Mouse (Mus musculus): ENCODE measurements around the gene Fbrsl1. TPM values are rescaled to one million over a fixed set of nuclear protein-coding genes. Genes with fewer than 3 reads are reported as not detected.

Gene Fbrsl1
- 10 to 100 TPM; 36.8 to 42.6 TPM for polyA plus RNA-seq (2017; shearing (Covaris generic))

DNA sequence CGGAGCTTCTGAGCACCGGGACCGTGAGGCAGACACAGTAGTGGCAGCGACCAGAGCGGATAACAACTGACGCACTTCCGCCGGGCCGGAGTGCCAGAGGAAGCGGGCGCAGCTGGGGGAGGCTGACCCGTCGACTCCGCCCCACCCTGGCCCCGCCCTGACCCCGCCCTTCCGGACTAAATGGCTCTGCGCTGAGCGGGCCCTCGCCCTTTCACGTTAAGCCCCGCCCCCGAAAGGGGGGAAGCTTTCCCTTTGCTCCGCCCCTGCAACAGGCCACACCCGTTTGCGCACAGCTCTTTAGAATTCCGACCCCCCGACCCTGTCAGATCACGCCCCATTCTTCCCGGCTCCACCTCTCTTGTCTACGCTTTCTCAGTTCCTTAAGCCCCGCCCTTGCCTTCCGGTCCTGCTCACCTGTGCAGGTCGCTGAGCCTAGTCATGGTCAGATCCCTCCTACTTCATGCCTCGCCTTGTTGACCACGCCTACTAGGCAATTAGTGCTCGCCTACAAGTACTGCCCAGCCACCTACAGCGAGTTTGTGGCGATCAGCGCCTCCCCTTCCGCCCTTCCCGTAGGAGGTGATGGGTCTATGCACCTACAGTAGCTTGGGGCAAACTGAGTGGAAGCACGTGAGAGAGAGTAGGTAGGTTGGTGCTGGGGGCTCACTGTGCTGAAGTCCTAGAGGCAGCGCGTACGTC, at the start of gene Fbrsl1:
TSS of gene Fbrsl1 (minus strand) at position 68 of the 699 bp plus-strand sequence.

DNA sequence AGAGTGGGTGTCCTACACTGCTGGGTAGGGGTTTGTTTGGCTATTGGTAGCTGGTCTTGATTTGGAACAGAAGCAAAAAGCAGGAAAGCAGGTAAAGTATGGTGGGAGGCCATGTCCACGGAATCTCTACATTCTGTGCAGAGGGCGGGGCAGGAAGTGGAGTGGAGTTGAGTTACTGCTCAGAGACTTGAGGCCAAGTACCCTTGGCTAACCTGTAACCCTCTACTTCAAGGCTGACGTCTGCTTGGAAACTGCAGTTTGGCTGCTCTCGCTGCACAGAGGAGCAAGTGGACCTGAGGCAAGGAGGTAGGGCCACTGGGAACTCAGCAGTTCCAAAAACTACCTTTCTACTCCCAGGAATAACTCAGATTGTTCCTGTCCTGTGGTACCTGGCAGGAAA, 103.8 kb downstream of the Fbrsl1 start, which contains the start of gene Lrcol1:
TSS of gene Lrcol1 (plus strand) at position 207 of the 400 bp plus-strand sequence.

GRCm38 (mm10) chr5:110342648-110343284, 105.5 kb downstream of the Fbrsl1 start, which contains the start of gene P2rx2:
TSS of gene P2rx2 (minus strand) at chr5:110343212.

Other genes with a start within 250 kb of the Fbrsl1 start
- gene Ankle2, start 217.5 kb downstream of the Fbrsl1 start, polyA plus RNA-seq (2017; shearing (Covaris generic)) = 10 to 100 TPM; 52.2 to 60.1 TPM
- 10 to 100 TPM; 53.2 to 69.8 TPM for gene Pgam5, start 178.6 kb downstream of the Fbrsl1 start, polyA plus RNA-seq (2017; shearing (Covaris generic))
- 1 to 10 TPM; 2.8 to 4.2 TPM for gene Pxmp2, start 162.3 kb downstream of the Fbrsl1 start, polyA plus RNA-seq (2017; shearing (Covaris generic))
- 1 to 10 TPM; 3.2 to 3.9 TPM for gene Pole, start 162.2 kb downstream of the Fbrsl1 start, polyA plus RNA-seq (2017; shearing (Covaris generic))
- not detected for gene P2rx2, start 105.3 kb downstream of the Fbrsl1 start, polyA plus RNA-seq (2017; shearing (Covaris generic))
- under 1 TPM; 0.31 to 0.58 TPM for gene Lrcol1, start 103.8 kb downstream of the Fbrsl1 start, polyA plus RNA-seq (2017; shearing (Covaris generic))
- 10 to 100 TPM in 1 of 2 experiments, 1 to 10 TPM in 1; 6.4 to 18.1 TPM for gene Galnt9, start 95.9 kb upstream of the Fbrsl1 start, polyA plus RNA-seq (2017; shearing (Covaris generic))
- gene Noc4l, start 204.9 kb upstream of the Fbrsl1 start, polyA plus RNA-seq (2017; shearing (Covaris generic)) = 10 to 100 TPM; 72.2 to 91.8 TPM
- 10 to 100 TPM; 43.3 to 65.3 TPM for gene Ddx51, start 204.9 kb upstream of the Fbrsl1 start, polyA plus RNA-seq (2017; shearing (Covaris generic))

Data from inflammation-experienced regulatory T-cells (primary cell).